Mouse (Mus musculus): Measurements from ENCODE around the gene Tunar.

Tunar gene

DNA sequence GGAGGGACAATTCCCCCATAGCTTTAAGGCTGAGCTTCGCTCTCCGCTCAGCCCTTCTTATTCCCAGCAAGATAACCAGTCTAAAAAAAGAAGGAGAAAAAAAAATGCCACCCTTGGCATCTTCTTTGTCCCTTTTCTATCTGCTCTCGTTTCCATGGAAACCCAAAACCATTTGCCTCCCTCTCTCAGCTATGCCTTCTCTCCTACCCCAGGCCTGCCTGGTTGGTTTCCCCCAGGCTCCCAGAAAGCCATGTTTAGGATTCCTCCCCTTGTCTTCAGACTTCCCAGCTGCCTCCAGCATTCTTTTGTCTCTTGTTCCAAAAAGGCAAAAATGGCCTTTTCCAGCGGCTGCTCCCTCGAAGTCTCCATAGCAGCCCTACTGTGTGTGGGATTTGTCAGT, 70.1 kb downstream of the Tunar start:
- no peak for DNase-seq (ENCODE audit: low spot score in 2 of 2)

DNA sequence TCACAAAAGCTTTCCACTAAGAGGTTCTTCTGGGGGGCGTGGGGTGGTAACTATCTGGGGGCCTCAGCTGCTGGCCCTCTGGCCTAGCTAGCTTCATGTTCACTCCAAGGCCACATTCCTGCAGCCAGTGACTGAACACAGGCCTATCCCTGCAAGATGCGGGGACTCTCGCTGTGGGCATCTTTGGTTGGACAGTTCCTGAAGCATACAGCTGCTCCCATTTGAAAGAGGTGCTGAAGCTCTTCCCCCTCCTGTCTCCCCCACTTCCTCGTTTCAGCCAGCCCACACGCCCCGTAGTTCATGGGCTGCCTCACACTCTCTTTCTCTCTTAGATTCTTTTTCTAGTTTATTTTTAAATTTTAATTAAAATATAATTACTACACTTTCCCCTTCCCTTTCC, 72.3 kb downstream of the Tunar start:
- no peak for DNase-seq (ENCODE audit: low spot score in 2 of 2)

GRCm38 (mm10) chr12:105413909-105414308, 80.2 kb downstream of the Tunar start:
- no peak for DNase-seq (ENCODE audit: low spot score in 2 of 2)

DNA sequence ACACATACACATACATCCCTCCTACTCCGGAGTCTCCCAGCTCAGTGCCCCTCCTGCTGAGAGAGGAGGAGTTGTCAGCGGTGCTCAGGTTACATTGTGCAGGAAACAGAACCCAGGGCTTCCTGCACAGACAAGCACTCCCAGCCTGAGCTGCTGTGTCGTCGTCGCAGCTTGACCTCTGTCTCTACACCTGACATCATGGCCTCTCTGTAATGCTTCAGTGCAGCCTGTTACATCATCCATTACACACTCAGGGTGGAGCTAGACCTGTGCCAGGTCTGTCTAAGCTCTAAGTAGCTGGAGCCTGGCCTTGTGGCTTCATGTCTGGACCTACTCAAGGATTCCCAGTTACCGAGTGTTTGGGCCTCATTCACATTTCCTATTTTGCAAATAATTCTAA, 86.8 kb downstream of the Tunar start:
- DNase-seq (ENCODE audit: low spot score in 2 of 2) = no peak

- no peak for DNase-seq (ENCODE audit: low spot score in 2 of 2)
These were observed 92.9 kb downstream of the Tunar start for GRCm38 (mm10) chr12:105426541-105426940.

GRCm38 (mm10) chr12:105427039-105427757, 93.5 kb downstream of the Tunar start:
- peak; percentile 28 to 64 for DNase-seq (ENCODE audit: low spot score in 2 of 2)

DNA sequence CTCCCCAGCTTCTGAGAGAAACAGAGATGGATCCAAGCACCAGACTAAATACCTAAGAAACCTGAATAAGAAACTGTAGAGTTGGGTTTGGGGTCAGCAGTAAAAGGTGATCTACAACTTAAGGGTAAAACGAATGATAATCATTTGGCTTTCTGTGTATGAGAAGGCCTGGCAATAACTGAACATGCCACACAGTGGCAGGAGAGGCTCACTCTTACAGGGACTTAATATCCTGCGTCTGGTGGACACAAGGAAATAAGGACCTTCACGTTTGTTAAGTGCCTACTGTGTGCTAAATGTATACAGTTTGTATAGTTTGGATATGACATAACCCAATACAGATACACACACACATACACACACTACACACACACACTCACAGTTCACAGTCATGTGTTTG, 98.2 kb downstream of the Tunar start:
- DNase-seq (ENCODE audit: low spot score in 2 of 2) = no peak

DNA sequence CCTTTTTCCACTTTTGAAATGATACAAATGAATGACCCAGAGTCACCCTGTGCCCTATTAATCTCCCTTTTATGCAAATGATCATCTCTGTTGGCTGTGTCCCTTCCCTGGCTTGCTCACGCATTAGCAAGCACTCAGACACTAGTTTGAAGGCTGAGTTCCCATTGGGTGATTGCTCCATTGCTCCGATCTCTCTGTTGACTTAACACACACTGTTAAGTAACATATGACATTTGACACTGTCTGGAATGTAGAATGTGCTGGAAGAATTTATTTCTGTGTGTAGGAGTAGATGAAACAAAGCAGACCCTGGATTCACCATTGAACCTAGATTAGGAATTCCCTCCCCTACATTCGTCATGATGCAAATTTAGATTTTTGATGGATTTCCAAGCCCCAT, 99.1 kb downstream of the Tunar start:
- DNase-seq (ENCODE audit: low spot score in 2 of 2) = no peak

Measured in spleen, postnatal 4 days (tissue).